Mouse (Mus musculus): ENCODE measurements at regions not wholly inside any gene's neighbourhood (a gene's known extent, or its start where the extent isn't known, plus 50 kb on each side); places are given as distances from the start of the nearest gene placed in this dataset.

DNA sequence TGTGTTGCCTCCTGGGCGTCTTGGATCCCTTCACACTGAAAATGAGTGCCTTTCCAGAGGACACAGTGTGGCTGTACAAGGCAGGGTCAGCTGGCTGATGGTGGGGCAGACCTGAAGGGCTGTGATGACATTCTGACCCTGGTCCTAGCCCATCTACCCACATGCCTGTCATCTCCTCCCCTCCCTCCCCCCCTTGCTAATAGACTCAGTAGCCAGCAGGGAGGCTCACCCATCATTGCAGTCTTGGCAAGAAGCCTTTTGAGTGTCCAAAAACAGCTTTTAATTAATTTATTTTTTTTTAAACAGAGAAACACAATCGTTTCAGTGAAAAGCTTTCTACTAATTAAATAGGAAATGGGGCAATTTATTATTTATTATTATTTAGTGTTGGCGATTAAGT is 67.0 kb upstream of the Ssx2ip start:
- no peak for DNase-seq (ENCODE audit: low read depth)

DNA sequence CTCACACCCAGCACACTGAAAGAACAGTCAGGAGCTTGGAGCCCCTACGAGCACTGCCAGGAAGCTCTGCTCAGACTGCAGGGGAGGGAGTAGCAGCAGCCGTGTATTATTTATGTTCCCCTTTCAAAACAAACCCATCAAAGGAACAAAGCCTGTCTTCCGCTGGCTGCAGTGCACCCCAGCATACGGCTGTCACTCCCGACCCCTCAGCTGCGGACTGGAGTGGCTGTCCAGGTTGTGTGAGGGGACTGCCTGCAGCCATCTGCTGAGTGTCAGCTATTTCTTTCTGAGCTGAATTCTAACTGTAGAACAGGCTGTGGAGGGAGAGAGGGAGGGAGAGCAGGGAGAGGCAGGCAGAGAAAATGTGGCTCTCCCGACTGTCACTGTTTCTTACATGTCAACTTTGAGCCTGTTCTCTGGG is 66.6 kb upstream of the Ssx2ip start:
- DNase-seq (ENCODE audit: low read depth), result no peak

DNA sequence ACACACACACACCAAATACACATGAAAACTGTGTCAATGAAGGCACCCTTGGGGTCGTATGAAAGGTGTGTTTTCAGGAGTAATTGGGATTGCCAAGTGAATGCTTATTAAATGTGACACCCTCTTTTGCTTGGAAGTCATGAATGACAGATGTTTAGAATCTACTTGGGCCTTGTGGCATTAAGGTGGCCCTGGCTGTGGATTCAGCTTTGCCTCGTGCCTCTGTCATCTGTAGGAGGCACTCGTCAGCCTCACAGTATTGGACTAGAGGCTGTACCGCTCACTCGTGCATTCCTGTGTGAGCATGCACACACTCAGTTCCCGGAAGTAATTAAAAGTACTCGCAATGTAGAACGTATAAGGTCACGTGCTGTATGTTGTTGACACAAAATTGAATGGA is 66.0 kb upstream of the Ssx2ip start:
- no peak for DNase-seq (ENCODE audit: low read depth)

DNA sequence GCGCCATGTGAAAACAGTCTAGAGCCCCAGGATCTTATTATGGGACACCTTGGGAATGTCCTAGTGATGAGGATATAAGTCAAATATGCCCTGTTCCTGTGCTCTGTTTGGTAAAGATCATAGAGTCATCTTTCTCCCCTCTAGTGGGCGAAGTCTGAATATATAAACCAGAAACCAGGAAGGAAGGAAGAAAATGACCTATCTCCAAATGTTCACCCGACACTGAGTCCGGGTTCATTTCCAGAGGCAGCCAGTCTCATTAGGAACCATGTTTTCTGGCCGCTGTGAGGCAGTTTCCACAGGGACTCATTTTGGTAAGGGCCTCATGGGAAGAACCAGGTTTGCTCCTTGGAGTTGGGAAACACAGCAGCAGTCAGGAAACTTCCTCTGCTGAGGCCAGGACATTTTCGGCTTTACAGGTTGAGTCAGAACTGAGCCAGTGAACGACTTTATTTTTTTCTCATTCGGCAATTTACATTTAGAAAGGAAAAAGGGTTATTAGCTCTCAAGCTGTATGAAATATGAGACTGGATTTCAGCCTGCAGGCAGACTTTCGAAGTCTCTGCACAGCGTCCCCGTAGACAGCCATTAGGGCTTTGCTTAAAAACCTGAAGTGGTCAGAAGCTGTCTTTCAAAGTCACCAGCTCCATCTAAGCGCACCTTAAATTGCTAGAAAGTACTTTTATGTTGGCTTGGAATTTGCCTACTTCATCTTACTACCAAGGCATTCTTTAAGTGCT is 64.0 kb upstream of the Ssx2ip start:
- DNase-seq (ENCODE audit: low read depth), result no peak

DNA sequence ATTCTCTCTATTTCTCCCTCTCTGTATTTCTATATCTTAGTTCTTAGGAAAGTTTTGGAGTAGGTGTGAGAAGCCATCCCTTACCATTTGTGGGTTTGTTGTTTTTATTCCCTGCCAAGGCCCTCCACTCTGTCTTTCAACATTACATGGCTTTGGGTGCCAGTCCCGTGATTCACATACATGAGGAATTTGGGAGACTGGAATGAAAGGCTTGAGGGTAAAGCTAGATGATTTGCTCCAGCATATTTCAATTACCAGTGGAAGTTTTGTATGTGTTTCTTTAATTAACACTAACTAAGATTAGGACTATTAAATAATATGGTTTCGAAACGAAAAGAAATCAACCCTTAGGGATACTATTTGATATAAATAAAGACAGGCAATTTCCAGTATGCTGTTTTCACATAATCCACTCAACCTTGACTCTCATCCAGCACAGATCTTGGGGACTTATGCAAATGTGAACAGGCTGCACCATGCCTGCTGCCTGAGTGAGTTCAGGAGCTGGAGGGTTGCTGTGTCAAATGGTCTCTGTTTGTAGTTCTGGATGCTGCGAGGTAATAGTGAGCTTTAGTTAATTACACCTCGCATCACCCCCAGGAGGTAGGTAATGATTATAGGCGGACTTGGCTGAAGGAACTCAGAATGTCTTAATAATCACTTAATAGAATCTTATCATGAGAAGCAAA is 62.6 kb upstream of the Ssx2ip start:
- no peak for DNase-seq (ENCODE audit: low read depth)

DNA sequence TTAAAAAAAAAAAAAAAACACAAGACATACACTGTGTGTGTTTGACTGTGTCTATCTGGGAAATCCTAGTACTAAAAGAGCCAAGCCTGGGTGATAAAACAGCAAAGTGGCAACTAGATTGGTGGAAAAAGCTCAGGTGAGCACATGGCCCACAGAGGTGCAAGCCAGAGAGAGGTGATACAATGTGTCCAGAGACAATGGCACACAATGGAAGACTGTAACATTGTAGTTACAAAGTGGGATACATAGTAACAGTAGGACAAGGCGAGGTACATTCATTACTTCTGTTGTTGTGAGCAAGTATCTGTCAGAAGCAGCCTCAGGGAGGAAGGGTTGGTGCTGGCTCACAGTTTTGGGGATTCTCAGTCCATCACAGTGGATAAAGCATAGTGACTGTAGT is 61.7 kb upstream of the Ssx2ip start:
- no peak for DNase-seq (ENCODE audit: low read depth)

DNA sequence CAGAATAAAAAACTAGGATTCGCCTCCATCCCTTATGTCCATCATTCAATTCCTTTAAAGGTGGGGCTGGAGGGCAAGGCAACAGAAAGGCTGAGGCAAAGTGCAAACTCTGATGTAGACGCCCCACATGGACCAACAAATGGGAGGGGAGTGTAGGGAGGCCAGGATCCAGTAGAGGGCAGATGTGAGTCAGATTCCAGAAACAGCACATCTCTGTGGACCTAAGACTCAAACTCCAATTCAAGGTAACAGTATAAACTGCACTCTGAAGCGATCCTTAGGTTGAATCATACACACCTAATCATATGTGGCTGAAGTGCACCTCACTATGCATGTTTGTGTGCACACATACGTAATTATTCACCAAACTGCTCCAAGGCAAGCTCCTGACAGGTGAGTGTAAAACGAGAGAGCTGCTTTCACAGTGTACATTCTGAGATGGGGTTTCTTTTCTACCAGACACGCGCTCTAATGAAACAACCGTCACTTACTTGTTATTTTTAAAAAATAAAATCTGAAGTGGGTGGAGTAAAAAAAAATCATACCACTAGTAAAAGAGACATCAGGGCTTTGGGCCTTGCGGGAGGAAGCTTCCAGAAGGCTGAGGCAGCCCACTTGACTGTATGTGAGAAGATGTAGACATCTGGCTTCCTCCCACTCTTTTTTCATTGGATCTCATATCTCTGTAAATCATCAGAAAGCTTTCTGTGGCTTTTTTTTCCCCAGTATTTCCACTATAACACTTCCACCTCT is 60.6 kb upstream of the Ssx2ip start:
- peak; percentile 50 for DNase-seq (ENCODE audit: low read depth)

DNA sequence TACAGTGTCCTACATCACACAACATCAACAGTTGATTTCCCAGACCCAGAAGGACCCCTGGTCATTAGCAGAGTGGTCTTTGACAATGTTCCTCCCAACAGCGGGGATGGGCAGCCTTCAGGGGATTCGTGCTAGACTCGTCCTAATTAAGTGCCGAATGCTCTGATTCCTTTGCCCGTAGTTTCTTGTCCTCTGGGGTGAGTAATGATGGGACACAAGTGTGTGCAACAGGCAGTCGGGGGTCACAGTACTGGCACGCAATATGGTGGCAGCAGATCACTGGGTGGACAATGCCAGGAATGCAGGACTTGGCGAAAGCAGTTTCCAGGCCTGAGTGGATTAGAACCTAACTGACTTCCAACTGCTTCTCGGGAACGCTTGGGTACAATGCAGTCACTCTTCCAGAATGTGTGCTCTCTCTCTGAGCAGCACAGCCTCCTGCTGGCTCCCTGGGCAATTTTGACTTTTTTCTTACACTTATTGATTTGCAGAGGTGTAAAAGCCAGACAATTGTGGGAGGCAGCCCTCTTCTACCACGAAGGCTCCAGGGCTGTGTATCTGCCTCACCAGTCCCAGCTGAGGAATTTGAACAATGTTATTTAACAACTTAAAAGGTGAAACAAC is 59.9 kb upstream of the Ssx2ip start:
- no peak for DNase-seq (ENCODE audit: low read depth)

DNA sequence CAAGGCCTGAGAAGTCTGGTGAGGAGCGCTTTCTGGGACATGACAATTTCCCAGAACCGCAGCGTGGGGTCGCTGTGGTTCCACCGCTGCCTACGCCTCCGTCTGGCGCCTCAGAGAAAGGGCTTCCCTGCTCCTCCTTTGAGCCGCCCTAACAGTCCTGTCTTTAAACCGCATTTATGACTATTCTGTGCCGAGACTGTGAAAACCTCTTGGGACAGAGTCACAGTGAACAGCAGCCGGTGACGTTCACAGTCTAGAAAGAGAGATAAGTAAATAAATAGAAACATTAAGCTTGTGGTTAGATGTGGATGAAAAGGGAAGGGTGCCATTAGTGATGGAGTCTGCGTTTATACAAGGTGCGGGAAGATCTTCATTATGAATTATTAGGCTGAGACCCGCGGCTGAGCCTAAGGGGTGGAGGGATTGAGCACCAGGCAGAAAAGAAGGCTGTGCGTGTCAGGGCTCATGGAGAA is 59.1 kb upstream of the Ssx2ip start:
- DNase-seq (ENCODE audit: low read depth), result peak; percentile 55

DNA sequence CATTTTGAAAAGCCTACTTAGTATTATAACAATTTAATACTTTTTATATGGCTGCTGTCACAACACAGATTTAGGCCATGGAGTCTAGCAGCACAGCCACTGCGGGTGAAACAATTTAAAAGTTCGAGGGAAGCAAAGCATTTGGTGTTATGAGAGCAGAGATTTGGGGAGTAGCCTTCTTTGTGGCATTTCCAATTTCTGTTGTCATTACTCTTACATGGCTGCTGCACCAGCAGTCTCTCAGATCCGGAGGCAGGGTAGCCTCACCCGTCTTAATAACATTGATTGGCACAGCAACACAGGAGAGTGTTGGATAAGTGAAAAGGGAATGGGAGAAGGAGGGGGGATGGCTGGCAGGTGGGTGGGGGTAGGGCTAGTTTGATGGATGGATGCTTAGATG is 58.5 kb upstream of the Ssx2ip start:
- DNase-seq (ENCODE audit: low read depth), result no peak

DNA sequence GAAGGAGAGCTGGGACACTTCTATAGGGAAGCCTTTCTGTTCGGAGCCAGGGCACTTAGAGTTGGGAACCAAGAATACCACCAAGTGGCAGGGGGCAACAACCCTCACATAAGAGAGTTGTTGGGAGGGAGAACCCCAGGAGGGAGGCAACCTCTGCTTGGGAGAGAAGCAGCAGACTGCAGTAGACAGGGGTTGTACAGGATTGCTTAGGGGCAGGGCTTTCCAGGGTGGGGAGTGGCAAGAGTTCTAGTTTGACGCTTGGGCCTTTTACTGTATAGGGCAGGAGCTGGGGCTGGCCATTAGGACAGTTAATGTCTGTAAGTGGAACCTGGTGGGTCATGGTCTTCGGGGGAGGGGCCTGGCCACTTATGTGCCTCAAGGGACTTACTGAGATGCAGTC is 57.1 kb upstream of the Ssx2ip start:
- DNase-seq (ENCODE audit: low read depth), result no peak

DNA sequence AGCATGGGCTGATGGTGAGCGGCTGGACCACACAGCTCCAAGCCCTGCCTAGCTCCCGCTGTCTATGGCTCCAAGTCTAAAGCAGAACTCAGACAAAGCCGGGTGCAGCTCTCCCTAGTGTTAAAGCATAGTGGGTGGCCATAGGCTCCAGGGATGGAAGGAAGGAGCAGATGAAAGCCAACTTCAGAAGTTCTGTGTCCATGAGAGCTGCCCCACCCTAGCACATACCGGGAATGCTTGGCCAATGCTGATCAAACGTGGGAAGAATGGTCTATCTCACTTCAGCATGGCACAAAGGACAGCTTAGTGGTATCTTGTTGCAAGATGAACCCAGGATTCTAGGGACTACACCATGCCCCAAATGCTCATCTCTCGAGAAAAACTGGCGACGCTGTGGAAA is 55.5 kb upstream of the Ssx2ip start:
- DNase-seq (ENCODE audit: low read depth), result no peak

DNA sequence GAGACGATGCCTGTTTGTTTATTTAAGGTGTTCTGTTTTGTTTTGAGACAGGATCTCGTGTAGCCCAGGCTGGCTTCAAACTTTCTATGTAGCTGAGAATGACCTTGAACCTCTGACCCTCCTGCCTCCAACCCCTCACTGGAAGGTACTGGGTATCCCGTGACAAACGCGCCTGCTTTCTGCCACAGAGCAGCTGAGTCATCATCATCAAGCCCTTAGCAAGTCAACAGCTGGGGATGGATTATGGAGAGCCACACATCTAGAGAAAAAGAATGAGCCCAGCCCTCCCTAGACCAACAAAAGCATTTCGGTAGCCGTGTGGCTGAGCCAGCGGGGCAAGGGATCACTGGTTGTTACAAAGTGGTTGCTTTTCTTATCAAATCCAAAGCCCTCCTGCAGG is 55.0 kb upstream of the Ssx2ip start:
- DNase-seq (ENCODE audit: low read depth), result no peak

DNA sequence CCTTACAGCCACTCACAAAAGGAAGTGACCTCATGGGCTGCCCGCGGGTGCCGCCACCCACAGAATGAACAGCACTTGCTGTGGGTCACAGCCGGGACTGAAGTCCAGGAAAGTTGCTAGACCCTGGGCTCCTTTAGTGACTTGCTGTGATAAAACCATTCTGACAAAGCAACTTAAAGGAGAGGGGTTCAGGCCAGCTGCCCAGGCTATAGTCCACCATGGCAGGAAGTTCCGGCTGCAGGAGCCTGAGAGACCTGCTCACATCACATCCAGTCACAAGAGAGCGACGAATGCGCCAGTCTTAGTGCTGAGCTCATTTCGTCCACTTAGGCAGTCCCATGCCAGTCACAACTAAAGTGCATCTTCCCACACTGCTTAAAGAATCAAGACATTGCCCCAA is 54.3 kb upstream of the Ssx2ip start:
- DNase-seq (ENCODE audit: low read depth), result no peak

DNA sequence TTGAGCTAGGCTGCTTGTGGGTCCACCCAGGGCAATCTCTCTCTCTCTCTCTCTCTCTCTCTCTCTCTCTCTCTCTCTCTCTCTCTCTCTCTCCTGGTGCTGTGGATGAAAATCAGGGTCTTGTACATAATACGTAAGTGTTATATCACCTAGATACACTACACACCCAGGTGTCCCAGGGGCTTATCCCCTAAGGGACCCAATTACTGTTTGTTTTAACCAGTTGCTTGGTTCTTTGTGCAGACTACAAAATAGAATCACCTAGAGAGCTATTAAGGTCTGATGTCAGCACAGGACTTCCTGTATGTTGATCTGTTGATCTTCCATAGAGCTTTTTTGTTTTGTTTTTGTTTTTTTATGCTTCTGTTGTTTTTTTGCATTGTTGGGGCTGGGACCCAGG is 53.0 kb upstream of the Ssx2ip start:
- no peak for DNase-seq (ENCODE audit: low read depth)

DNA sequence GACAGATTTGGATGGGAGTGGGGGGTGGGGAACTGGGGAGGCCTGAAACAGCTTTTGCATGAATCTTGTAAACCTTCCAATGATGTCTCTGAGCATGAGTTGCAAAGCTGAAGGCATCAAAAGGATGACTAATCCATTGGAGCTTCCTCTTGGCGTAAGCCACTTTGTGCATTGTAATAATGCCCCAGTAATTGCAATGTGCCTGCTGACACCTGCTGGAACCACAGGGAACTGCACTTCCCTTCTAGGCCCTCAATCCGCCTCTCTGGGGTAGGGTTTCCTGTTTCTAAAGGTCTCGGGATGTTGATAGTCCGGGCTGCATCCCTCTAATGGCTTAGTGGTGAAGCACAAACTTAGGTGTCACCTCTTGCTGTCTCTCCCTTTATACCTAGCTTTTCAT is 52.3 kb upstream of the Ssx2ip start:
- no peak for DNase-seq (ENCODE audit: low read depth)

DNA sequence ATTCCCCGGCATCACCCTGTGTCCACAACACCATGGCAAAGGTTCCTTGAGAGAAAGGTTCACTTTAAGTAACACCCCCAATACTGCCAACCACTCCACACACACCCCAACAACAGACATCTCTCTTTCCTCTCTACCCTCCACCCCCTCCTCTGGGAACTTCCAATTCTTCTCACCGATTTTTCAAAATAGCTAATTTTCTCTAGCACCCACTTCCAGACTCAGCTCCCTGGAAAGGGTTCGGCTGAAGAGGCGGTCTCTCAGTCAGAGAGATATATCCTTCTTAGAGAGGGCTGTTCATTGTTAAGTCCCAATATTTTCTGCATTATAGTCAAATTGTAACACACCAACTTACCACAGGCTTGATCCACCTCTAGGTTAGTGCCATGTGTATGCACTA is 50.5 kb upstream of the Ssx2ip start:
- DNase-seq (ENCODE audit: low read depth), result no peak
